Mouse (Mus musculus) forebrain, embryonic 11.5 days (tissue): ENCODE results near the gene Tpst2. TPM values are rescaled to one million over a fixed set of nuclear protein-coding genes. Genes with fewer than 3 reads are reported as not detected.

Source experiments
- ATAC-seq: fragments of 200-750 bp; cut with Nextera tagmentation; replicated peaks from 2 replicates; pipeline ENCODE4 v1.8.0; 2017; ENCODE audit warnings: moderate TSS enrichment; ENCODE audit not compliant: low FRiP score
- DNase-seq: peaks from one replicate; pipeline ENCODE4 v3.0.0-alpha.2; 2017; ENCODE audit warnings: low spot score
- H3K27ac ChIP-seq: fragments of 300-500 bp; sonication (generic); 2 replicates; pipeline ENCODE4 v1.5.1; 2014; ENCODE audit warnings: low read depth, low read length
- H3K27me3 ChIP-seq: fragments of 300-500 bp; sonication (generic); 2 replicates; pipeline ENCODE4 v1.6.1; 2014; ENCODE audit warnings: mild to moderate bottlenecking, low read length, mixed read lengths; ENCODE audit not compliant: control insufficient read depth, insufficient read depth
- H3K36me3 ChIP-seq: fragments of 300-500 bp; sonication (generic); 2 replicates; pipeline ENCODE4 v1.6.1; 2014; ENCODE audit warnings: mild to moderate bottlenecking, low read length, moderate library complexity, mixed read lengths; ENCODE audit not compliant: control insufficient read depth, insufficient read depth
- H3K4me1 ChIP-seq: fragments of 300-500 bp; sonication (generic); replicated peaks from 2 replicates; pipeline ENCODE4 v1.6.1; 2014; ENCODE audit warnings: low read length, mixed read lengths; ENCODE audit not compliant: control insufficient read depth, insufficient read depth
- H3K4me2 ChIP-seq: fragments of 300-500 bp; sonication (generic); 2 replicates; pipeline ENCODE4 v1.6.1; 2014; ENCODE audit warnings: low read depth, mild to moderate bottlenecking, low read length, moderate library complexity, mixed read lengths; ENCODE audit not compliant: severe bottlenecking
- H3K4me3 ChIP-seq: fragments of 300-500 bp; sonication (generic); 2 replicates; pipeline ENCODE4 v1.5.1; 2014; ENCODE audit warnings: low read depth, low read length
- H3K9ac ChIP-seq: fragments of 300-500 bp; sonication (generic); 2 replicates; pipeline ENCODE4 v1.6.1; 2014; ENCODE audit warnings: low read length
- H3K9me3 ChIP-seq: fragments of 300-500 bp; sonication (generic); 2 replicates; pipeline ENCODE4 v1.6.1; 2016; ENCODE audit warnings: low read length, mixed read lengths; ENCODE audit not compliant: control insufficient read depth
- WGBS: fragments of 180-500 bp; shearing (Covaris S2); extraction: QIAGEN DNeasy Blood & Tissue Kit; methylation state at CpG from one replicate; pipeline ENCODE4 v1.1.7; 2014; 5-methylcytosine and 5-hydroxymethylcytosine counted together
- polyA plus RNA-seq: library from polyadenylated mRNA; unstranded; fragments of >200 nt; fragmentation: Nextera tagmentation; extraction: Ambion mirVana; gene quantifications from 2 replicates; pipeline ENCODE4 v1.2.1, GENCODE M21; 2014

The Tpst2 gene
- polyA plus RNA-seq = 30.9 and 34.3 TPM in 2 replicates

DNA sequence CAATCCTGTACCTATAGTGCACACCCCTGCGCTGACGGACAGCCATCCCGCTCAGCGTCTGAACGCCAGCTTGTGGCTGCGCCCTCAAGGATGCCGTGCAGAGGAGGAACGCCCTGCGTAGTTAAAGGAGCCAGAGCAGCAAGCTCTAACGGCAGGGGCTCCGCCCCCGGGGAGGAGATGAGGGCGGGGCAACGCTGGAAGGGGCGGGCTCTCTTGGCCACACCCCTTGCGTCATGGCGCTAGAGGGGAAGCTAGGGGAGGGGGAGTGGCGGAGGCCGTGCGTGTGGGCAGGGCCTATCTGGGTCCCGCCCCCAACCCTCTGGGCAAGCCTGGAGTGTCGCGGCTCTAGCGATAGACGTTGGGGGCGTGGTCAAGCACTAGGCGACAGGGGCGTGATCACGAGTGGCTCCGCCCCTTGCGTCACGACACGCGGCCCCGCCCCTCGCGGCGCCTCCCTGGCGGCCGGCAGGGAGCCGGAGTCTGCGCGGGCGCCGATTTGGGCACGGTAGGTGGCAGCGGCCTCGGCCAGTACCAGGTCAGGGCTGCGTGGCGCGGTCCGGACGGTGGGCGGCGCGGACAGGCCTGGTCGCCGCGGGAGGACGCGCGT, at the start of gene Tpst2:
Gene Tpst2 (plus strand): TSS at position 425 of the 607 bp plus-strand sequence.
- peak; percentile 100 for DNase-seq
- peak; percentile 94 for ATAC-seq
- H3K27ac ChIP-seq = 0 out of 2 replicates have a peak within 1 kb of the TSS, but pooled peaks have one; percentile 43
- H3K9me3 ChIP-seq = no peaks in the 10 kb centered on the region
- no peaks in the 10 kb centered on the region for H3K36me3 ChIP-seq
- peak within 1 kb of the TSS; percentile 61 for H3K4me3 ChIP-seq
- peak within 1 kb of the TSS; percentile 75 for H3K9ac ChIP-seq
- peak within 1 kb of the TSS; percentile 87 for H3K4me2 ChIP-seq
- no peaks in the 10 kb centered on the region for H3K27me3 ChIP-seq
- under 1% methylated on average over 59 of the region's 62 CpGs for WGBS
- H3K4me1 ChIP-seq = peaks cover 8% of the 10 kb centered on the region

DNA sequence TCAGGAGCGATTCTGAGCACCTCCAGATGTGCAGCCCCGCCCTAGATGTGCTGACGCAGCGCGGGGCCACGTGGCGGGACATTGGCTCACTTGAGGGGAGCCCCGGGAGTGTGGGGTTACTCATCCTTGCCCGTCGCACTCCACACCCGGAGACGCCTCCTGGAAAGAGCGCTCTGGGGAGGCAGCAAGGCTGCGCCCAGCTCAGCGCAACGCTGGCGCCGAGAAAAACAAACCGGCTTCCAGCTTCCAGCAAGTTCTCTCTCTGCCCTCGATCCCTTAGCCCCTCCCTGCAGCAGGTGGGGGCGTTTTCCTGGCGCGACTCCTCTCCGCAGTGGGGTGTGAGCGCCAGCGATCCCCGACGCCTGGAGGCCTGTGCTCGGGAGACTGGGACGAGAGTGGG, 49.1 kb upstream of the Tpst2 start:
- ATAC-seq (peak; percentile 11; the same call in 1 of the 2 replicates), DNase-seq (no peak)
- Histone ChIP-seq H3K4me1 (peaks cover 12% of the 10 kb centered on the region), H3K9ac (peak overlapping the region; percentile 83), H3K4me2 (peak overlapping the region; percentile 77), H3K4me3 (peak overlapping the region; percentile 59), H3K9me3 (no peaks in the 10 kb centered on the region; the same call in 1 of the 2 replicates), H3K36me3 (peaks cover 8% of the 10 kb centered on the region), H3K27ac (peak overlapping the region; percentile 95), H3K27me3 (no peaks in the 10 kb centered on the region; the same call in 1 of the 2 replicates)
- under 1% methylated on average over 30 of the region's 30 CpGs for WGBS

DNA sequence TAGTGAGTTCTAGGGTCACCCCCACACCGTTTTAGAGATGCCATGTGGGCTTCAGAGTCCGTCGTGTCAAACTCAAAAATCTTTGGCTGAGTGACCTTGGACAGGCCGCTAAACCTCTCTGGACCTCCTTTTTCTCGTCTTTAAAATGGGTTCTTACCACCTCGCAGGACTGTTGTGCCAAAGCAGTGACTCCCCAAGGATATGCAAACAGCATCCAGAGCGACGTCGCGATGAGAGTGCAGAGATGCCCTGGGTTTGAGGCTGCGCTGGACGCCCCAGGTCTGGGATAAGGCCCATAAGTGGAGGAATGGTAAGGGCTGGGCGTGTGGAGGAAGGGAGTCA, 48.6 kb upstream of the Tpst2 start:
- WGBS = under 1% methylated on average over 13 of the region's 13 CpGs
- H3K27ac ChIP-seq = peak overlapping the region; percentile 95
- no peak for ATAC-seq
- no peaks in the 10 kb centered on the region; the same call in 1 of the 2 replicates for H3K9me3 ChIP-seq
- H3K4me1 ChIP-seq = peaks cover 12% of the 10 kb centered on the region
- peak overlapping the region; percentile 83 for H3K9ac ChIP-seq
- peaks cover 8% of the 10 kb centered on the region for H3K36me3 ChIP-seq
- no peak for DNase-seq
- H3K27me3 ChIP-seq = no peaks in the 10 kb centered on the region; the same call in 1 of the 2 replicates
- peak overlapping the region; percentile 77 for H3K4me2 ChIP-seq
- H3K4me3 ChIP-seq = peak overlapping the region; percentile 59

DNA sequence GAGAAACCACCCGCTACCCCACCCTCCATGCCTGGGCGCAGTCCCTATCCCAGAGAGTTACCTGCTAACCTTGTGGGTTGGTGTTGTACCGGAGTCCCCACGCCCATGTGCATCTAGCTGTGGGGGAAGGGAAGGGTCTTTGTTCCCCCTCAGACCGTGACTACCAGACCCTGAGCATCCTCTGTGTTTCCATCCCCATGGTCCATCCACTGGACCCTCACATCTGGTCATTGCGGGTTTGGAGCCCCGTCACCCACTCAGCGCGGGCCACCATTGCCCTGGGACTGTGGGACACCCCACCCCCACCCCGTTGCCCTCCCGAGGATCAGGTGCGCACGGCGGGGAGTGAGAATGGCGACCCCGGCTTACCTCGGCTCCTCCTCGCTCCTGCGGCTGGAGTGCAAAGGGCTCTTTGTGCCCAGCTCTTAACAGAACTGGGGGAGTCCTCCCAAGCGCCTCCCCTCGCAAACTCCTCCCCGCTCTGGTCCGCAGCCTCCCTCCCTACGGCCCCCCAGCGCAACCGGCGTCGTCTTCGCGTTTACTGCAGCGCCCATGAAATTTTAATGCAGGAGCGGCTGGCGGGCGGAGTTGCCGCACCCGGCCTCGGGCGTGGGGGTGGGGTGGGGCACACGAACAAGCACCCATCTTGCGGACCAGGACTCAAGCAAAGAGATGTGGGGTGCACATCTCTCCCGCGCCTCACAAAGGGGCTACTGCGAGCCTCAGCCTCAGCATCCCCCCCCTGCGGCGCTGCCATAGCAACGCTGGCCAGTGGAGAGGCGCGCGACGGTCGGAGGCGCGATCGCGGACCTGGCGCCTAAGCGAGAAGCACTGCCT, 48.0 kb upstream of the Tpst2 start:
- H3K27me3 ChIP-seq = no peaks in the 10 kb centered on the region; the same call in 1 of the 2 replicates

DNA sequence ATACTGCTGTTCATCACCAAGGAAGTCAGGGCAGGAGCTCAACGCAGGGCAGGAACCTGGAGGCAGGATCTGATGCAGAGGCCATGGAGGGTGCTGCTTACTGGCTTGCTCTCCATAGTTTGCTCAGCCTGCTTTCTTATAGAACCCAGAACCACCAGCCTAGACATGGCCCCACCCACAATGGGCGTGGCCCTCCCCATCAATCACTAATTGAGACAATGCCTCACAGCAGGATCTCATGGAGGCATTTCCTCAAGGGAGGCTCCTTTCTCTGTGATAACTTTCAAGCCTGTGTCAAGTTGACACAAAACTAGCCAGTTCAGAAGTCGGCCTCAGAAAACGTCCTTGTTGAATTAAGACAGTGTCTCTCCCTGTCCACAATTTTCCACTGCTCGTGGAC, 40.7 kb upstream of the Tpst2 start:
- Histone ChIP-seq H3K9me3 (no peaks in the 10 kb centered on the region), H3K27me3 (no peaks in the 10 kb centered on the region), H3K27ac (peak overlapping the region; percentile 97), H3K36me3 (no peaks in the 10 kb centered on the region), H3K4me2 (no peak overlapping the region), H3K4me1 (peaks cover 29% of the 10 kb centered on the region), H3K4me3 (no peak overlapping the region), H3K9ac (no peak overlapping the region)
- DNase-seq (no peak), ATAC-seq (no peak)
- 70% methylated on average over 5 of the region's 5 CpGs for WGBS

More for the DNA sequence above, 48.0 kb upstream of the Tpst2 start:
- peak overlapping the region; percentile 59 for H3K4me3 ChIP-seq
- H3K36me3 ChIP-seq = peaks cover 4% of the 10 kb centered on the region
- peak overlapping the region; percentile 77 for H3K4me2 ChIP-seq
- peak overlapping the region; percentile 83 for H3K9ac ChIP-seq
- H3K27ac ChIP-seq = peak overlapping the region; percentile 95
- H3K4me1 ChIP-seq = peaks cover 12% of the 10 kb centered on the region
- no peaks in the 10 kb centered on the region; the same call in 1 of the 2 replicates for H3K9me3 ChIP-seq
- DNase-seq (peak; percentile 91), ATAC-seq (peak; percentile 80)
- WGBS = 1% methylated on average over 57 of the region's 57 CpGs

DNA sequence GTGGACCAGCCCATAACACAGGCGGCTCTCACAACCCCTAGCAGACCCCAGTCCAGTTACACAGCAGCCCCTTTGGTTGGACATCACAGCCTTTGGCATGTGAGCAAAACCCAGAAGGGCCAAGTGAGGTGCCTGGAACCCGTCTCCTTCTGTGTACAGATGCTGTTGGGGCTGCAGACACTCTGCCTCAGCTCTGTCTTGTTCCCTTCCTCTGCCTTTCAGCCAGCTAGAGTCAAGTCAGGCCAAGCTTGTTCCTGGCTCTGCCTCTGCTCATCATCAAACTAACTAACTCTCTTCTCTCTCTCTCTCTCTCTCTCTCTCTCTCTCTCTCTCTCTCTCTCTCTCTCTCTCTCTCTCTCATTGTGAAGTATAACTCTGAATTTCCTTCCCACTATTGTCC, 39.9 kb upstream of the Tpst2 start:
- Histone ChIP-seq H3K27me3 (no peaks in the 10 kb centered on the region), H3K9ac (peak overlapping the region; percentile 65), H3K4me3 (no peak overlapping the region)

DNA sequence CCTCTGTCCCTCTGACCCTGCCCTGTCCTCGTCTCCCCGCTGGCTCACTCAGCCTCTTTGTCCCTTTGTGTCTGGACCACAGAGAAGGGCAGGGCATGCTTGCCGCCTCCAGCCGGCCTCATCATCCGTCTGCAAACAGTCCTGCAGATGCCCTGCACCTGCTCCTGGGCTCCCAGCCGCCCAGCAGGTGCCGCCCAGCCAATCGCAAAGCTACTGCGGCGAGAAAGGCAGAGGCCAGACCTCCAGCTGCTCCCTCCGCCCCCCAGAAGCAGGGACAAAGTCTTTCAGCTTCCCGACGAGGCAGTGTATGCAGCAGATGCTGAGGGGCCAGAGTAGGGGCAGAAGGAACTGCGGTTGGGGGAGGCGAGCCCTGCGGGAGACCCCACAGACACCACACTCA, 39.1 kb upstream of the Tpst2 start:
- no peaks in the 10 kb centered on the region for H3K36me3 ChIP-seq
- H3K4me3 ChIP-seq = peak overlapping the region; percentile 9; the same call in 1 of the 2 replicates
- peak overlapping the region; percentile 43 for H3K4me2 ChIP-seq
- peak overlapping the region; percentile 65 for H3K9ac ChIP-seq
- no peaks in the 10 kb centered on the region for H3K27me3 ChIP-seq
- ATAC-seq = peak; percentile 85
- H3K9me3 ChIP-seq = no peaks in the 10 kb centered on the region
- under 1% methylated on average over 16 of the region's 16 CpGs for WGBS
- H3K4me1 ChIP-seq = peaks cover 29% of the 10 kb centered on the region
- peak overlapping the region; percentile 97 for H3K27ac ChIP-seq
- peak; percentile 88 for DNase-seq

More for the DNA sequence above, 39.9 kb upstream of the Tpst2 start:
- WGBS = 53% methylated on average over 2 of the region's 2 CpGs
- Histone ChIP-seq H3K4me2 (peak overlapping the region; percentile 43; the same call in 1 of the 2 replicates), H3K4me1 (peaks cover 29% of the 10 kb centered on the region), H3K9me3 (no peaks in the 10 kb centered on the region), H3K36me3 (no peaks in the 10 kb centered on the region), H3K27ac (peak overlapping the region; percentile 97)
- DNase-seq = no peak
- ATAC-seq = no peak

DNA sequence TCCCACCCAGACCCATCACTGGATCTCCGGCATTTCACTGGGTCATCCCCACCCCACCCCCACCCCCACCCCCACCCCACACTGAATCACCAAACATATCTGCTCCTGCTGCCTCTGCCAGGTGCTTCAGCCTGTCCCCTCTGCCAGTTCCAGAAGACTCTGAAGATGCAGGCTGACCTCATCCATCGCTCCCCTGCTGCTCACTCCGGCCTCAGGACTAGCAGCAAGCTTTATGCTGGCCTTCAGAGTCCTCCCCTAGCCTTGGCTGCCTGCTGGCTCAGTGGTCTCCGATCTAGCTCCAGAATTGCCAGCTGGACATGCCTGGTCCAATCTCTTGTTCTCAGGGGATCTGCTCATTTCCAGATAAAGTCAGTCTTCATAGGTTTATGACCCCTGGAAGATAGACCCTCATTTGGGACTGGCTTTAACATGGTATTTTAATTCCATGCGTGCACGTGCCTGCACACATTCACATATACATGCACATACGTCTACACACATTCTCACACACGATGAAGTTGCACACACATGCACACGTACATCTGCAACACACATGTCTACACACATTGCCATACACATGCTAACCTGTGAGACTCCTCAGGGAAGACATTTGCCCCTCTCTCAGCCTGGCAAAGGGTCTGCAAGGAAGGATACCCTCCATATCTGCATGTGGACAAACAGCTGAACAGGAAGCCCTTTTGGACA, 38.5 kb upstream of the Tpst2 start:
- peak overlapping the region; percentile 43 for H3K4me2 ChIP-seq
- peak overlapping the region; percentile 97 for H3K27ac ChIP-seq
- no peaks in the 10 kb centered on the region for H3K9me3 ChIP-seq
- ATAC-seq (peak; percentile 12; the same call in 1 of the 2 replicates), DNase-seq (no peak)
- peak overlapping the region; percentile 9; the same call in 1 of the 2 replicates for H3K4me3 ChIP-seq
- H3K9ac ChIP-seq = peak overlapping the region; percentile 65
- 36% methylated on average over 9 of the region's 9 CpGs for WGBS
- peaks cover 29% of the 10 kb centered on the region for H3K4me1 ChIP-seq
- no peaks in the 10 kb centered on the region for H3K27me3 ChIP-seq
- H3K36me3 ChIP-seq = no peaks in the 10 kb centered on the region
